Mouse (Mus musculus): ENCODE data around the gene Psg16.

DNA sequence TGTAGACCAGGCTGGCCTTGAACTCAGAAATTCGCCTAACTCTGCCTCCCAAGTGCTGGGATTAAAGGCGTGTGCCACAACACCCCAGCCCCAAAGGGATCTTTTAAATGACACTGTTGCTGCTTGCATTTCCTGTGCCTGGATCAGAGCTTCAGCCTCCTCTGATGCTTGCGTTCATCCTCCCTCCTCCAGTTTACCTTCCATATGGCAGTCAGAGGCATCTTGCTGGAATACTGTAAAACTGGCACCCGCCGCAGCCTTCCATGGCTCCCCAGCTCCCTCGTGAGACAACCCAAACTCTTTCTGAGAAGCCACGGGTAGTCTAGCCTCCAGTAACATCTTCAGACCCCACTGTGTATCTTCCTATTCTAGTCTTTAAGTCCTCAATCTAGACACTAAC, 44.9 kb upstream of the Psg16 start:
- TF ChIP-seq CTCF (IDR thresholded peaks at IDR 0.05; ENCODE audit: extremely low read depth, insufficient read length, insufficient replicate concordance, low read depth, low read length) (no peak), POLR2A (IDR thresholded peaks at IDR 0.05; ENCODE audit: low read depth, low read length) (no peak)
